Mouse (Mus musculus) C2C12 (cell line): ENCODE data around the gene Hist1h3h.

ENCODE experiments used
- CEBPB ChIP-seq: IDR thresholded peaks from one replicate; pipeline ENCODE4 v1.6.1; 2011; ENCODE audit warnings: low read depth, mild to moderate bottlenecking, control low read depth, moderate library complexity
- CTCF ChIP-seq: IDR thresholded peaks from one replicate; pipeline ENCODE4 v1.5.1; 2011; ENCODE audit not compliant: control insufficient read depth, insufficient read depth, insufficient read length
- MAX ChIP-seq: IDR thresholded peaks from one replicate; pipeline ENCODE4 v1.6.1; 2011; ENCODE audit warnings: mild to moderate bottlenecking, control low read depth

- no peak for TF ChIP-seq CEBPB
- TF ChIP-seq CTCF = peak; percentile 51
- peak; percentile 65 for TF ChIP-seq MAX
Observed at GRCm38 (mm10) chr13:21734010-21734905, 16.8 kb downstream of the Hist1h3h start.
